Mouse (Mus musculus): Measurements from ENCODE around the gene Tmem178.

GRCm38 (mm10) chr17:80943835-80944529 lies 450 bp upstream of the Tmem178 start:
- no peak for TF ChIP-seq CTCF (IDR thresholded peaks at IDR 0.05; ENCODE audit: low read depth, low read length)
- TF ChIP-seq POLR2A (IDR thresholded peaks at IDR 0.05; ENCODE audit: extremely low read depth, insufficient read depth, low read length), result no peak
